Mouse (Mus musculus) large intestine, adult 2 months (tissue): ENCODE results near the gene Abcb8. TPM values are rescaled to one million over a fixed set of nuclear protein-coding genes. Genes with fewer than 3 reads are reported as not detected.

Experiments used
- DNase-seq: peaks from one replicate; pipeline ENCODE4 v3.0.0-alpha.2; 2012; ENCODE audit warnings: low read depth, low spot score
- WGBS: fragments of 180-500 bp; shearing (Covaris S2); methylation state at CpG from one replicate; pipeline ENCODE4 v1.1.7; 2018; 5-methylcytosine and 5-hydroxymethylcytosine counted together
- polyA plus RNA-seq: library from polyadenylated mRNA; depleted of rRNA; stranded (reverse); fragments of >200 nt; gene quantifications from 2 replicates; pipeline ENCODE4 v1.2.3, GENCODE M21; 2012

The Abcb8 gene
- polyA plus RNA-seq, 1 experiment = 57.7 TPM

- WGBS = under 1% methylated on average over 46 of the region's 46 CpGs
- peak; percentile 98 for DNase-seq
These were observed 29.9 kb downstream of the Abcb8 start, which contains the start of the genes Cdk5 and Slc4a2 for GRCm38 (mm10) chr5:24423129-24424003. Gene Cdk5, minus strand, starts transcription at chr5:24423530. Gene Slc4a2, plus strand, starts transcription at chr5:24423837.

- DNase-seq = no peak
- WGBS = 4% methylated on average over 21 of the region's 21 CpGs
These were observed 30.7 kb downstream of the Abcb8 start for GRCm38 (mm10) chr5:24424004-24424781.

- DNase-seq = no peak
- WGBS = 1% methylated on average over 59 of the region's 60 CpGs
These were observed 31.5 kb downstream of the Abcb8 start for GRCm38 (mm10) chr5:24424861-24425411.

- WGBS = 1% methylated on average over 29 of the region's 30 CpGs
- no peak for DNase-seq
These were observed 32.1 kb downstream of the Abcb8 start for GRCm38 (mm10) chr5:24425421-24426036.

GRCm38 (mm10) chr5:24426037-24426432 lies 32.6 kb downstream of the Abcb8 start:
- DNase-seq = no peak
- WGBS = 4% methylated on average over 10 of the region's 10 CpGs

- no peak for DNase-seq
- WGBS = 13% methylated on average over 9 of the region's 9 CpGs
These were observed 33.3 kb downstream of the Abcb8 start for GRCm38 (mm10) chr5:24426556-24427284.

GRCm38 (mm10) chr5:24427285-24427633 lies 33.8 kb downstream of the Abcb8 start:
- no peak for DNase-seq
- WGBS = 28% methylated on average over 12 of the region's 12 CpGs

GRCm38 (mm10) chr5:24427981-24428402 lies 34.5 kb downstream of the Abcb8 start:
- WGBS = 18% methylated on average over 15 of the region's 15 CpGs
- DNase-seq = no peak

- DNase-seq = no peak
- WGBS = 21% methylated on average over 9 of the region's 9 CpGs
These were observed 35.1 kb downstream of the Abcb8 start for GRCm38 (mm10) chr5:24428596-24428995.

- no peak for DNase-seq
- 92% methylated on average over 8 of the region's 8 CpGs for WGBS
These were observed 40.5 kb downstream of the Abcb8 start for GRCm38 (mm10) chr5:24433993-24434392.

GRCm38 (mm10) chr5:24441187-24441586 lies 47.7 kb downstream of the Abcb8 start:
- WGBS = 93% methylated on average over 8 of the region's 8 CpGs
- DNase-seq = no peak

- no peak for DNase-seq
- WGBS = 70% methylated on average over 9 of the region's 9 CpGs
These were observed 48.6 kb downstream of the Abcb8 start for GRCm38 (mm10) chr5:24442029-24442428.

GRCm38 (mm10) chr5:24443204-24443603 lies 49.7 kb downstream of the Abcb8 start:
- 89% methylated on average over 7 of the region's 7 CpGs for WGBS
- DNase-seq = no peak

GRCm38 (mm10) chr5:24443927-24444326 lies 50.5 kb downstream of the Abcb8 start:
- DNase-seq = no peak
- 82% methylated on average over 12 of the region's 12 CpGs for WGBS

- DNase-seq = no peak
These were observed 51.4 kb downstream of the Abcb8 start, which contains the start of gene Fastk for GRCm38 (mm10) chr5:24444746-24445427. Gene Fastk, minus strand, starts transcription at chr5:24445287.

GRCm38 (mm10) chr5:24445428-24446080 lies 52.1 kb downstream of the Abcb8 start:
- DNase-seq = no peak
- WGBS = 63% methylated on average over 20 of the region's 20 CpGs

More at GRCm38 (mm10) chr5:24444746-24445427, 51.4 kb downstream of the Abcb8 start, which contains the start of gene Fastk:
- under 1% methylated on average over 60 of the region's 60 CpGs for WGBS

GRCm38 (mm10) chr5:24446630-24447029 lies 53.2 kb downstream of the Abcb8 start:
- no peak for DNase-seq
- 90% methylated on average over 7 of the region's 7 CpGs for WGBS
